Mouse (Mus musculus) neural tube, embryonic 15.5 days (tissue): ENCODE measurements around the gene Bean1. TPM values are rescaled to one million over a fixed set of nuclear protein-coding genes. Genes with fewer than 3 reads are reported as not detected.
A peak's percentile ranks its signal among the peaks of the same experiment; 100 is the strongest.

Source experiments
- ATAC-seq: fragments of 200-750 bp; cut with Nextera tagmentation; 2 replicates; pipeline ENCODE4 v1.8.0; 2017; ENCODE audit warnings: mild to moderate bottlenecking, moderate TSS enrichment, moderate library complexity; ENCODE audit not compliant: low FRiP score
- H3K27ac ChIP-seq: fragments of 300-500 bp; sonication (generic); replicated peaks from 2 replicates; pipeline ENCODE4 v1.5.1; 2015; ENCODE audit warnings: mild to moderate bottlenecking, inconsistent platforms
- H3K27me3 ChIP-seq: fragments of 300-500 bp; sonication (generic); replicated peaks from 2 replicates; pipeline ENCODE4 v1.6.1; 2015; ENCODE audit warnings: inconsistent platforms
- H3K36me3 ChIP-seq: fragments of 300-500 bp; sonication (generic); 2 replicates; pipeline ENCODE4 v1.6.1; 2015; ENCODE audit warnings: inconsistent platforms
- H3K4me1 ChIP-seq: fragments of 300-500 bp; sonication (generic); 2 replicates; pipeline ENCODE4 v1.6.1; 2015; ENCODE audit warnings: inconsistent platforms
- H3K4me2 ChIP-seq: fragments of 300-500 bp; sonication (generic); 2 replicates; pipeline ENCODE4 v1.6.1; 2015; ENCODE audit warnings: inconsistent platforms, mild to moderate bottlenecking, moderate library complexity
- H3K4me3 ChIP-seq: fragments of 300-500 bp; sonication (generic); replicated peaks from 2 replicates; pipeline ENCODE4 v1.5.1; 2015; ENCODE audit warnings: mild to moderate bottlenecking, inconsistent platforms
- H3K9ac ChIP-seq: fragments of 300-500 bp; sonication (generic); replicated peaks from 2 replicates; pipeline ENCODE4 v1.6.1; 2015; ENCODE audit warnings: mild to moderate bottlenecking, inconsistent platforms
- H3K9me3 ChIP-seq: fragments of 300-500 bp; sonication (generic); replicated peaks from 2 replicates; pipeline ENCODE4 v1.6.1; 2016; ENCODE audit warnings: inconsistent platforms
- WGBS: fragments of 180-500 bp; shearing (Covaris S2); methylation state at CpG from one replicate; pipeline ENCODE4 v1.1.7; 2015; ENCODE audit warnings: mixed read lengths; 5-methylcytosine and 5-hydroxymethylcytosine counted together
- polyA plus RNA-seq: library from polyadenylated mRNA; unstranded; fragments of >200 nt; fragmentation: Nextera tagmentation; extraction: Ambion mirVana; gene quantifications from 2 replicates; pipeline ENCODE4 v1.2.1, GENCODE M21; 2015

Bean1 gene
- polyA plus RNA-seq: 9.0 and 9.8 TPM in 2 replicates

- 1% methylated on average over 71 of the region's 87 CpGs for WGBS
- peak within 1 kb of the TSS; percentile 93 for H3K4me2 ChIP-seq
- H3K4me1 ChIP-seq: peaks cover 27% of the 10 kb centered on the region
- H3K9ac ChIP-seq: peak within 1 kb of the TSS; percentile 80
- peak within 1 kb of the TSS; percentile 71 for H3K4me3 ChIP-seq
- peak; percentile 87 for ATAC-seq
- H3K27me3 ChIP-seq: peaks cover 19% of the 10 kb centered on the region
- H3K36me3 ChIP-seq: no peaks in the 10 kb centered on the region
- H3K27ac ChIP-seq: peak within 1 kb of the TSS; percentile 63
- H3K9me3 ChIP-seq: no peaks in the 10 kb centered on the region
Observed at GRCm38 (mm10) chr8:104170118-104171049, at the start of gene Bean1. Gene Bean1 (plus strand): TSS chr8:104170442.

DNA sequence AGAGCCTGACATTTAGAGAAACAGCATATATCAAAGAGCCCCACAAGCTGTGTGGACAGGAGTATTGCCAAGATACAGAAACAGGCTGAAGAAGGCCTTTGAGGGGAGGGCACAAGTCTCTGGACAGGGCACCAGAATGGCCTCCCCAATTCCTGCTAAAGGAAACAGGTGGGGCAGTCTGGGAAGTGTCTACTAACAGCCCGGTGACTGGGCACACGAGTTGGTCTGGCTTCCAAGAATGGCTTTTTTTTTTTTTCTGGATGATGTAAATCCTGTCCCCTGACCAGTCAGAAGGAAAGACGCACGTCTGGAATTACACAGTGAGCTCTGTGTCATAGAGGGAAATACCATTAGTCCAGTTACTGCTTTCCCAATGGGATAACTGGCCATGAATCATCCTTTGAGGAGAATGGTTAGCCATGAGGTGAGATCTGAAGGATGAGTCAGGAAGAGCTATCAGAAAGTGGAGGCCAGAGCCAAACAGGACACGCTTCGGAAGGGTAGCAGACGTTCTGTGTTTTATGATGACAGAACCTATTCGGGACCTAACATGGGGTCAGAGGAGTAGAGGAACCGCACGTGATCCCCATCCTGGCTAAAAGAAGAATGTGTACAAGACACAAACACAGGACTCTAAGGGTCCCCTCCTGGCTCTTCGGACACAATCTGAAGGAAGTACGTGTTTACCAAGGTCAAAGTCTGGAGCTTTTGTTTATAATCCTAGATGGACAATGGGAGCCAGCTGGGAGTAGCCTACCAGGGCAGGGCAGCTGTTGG, 48.4 kb upstream of the Bean1 start:
- WGBS: 85% methylated on average over 12 of the region's 12 CpGs
- H3K9ac ChIP-seq: no peak overlapping the region

DNA sequence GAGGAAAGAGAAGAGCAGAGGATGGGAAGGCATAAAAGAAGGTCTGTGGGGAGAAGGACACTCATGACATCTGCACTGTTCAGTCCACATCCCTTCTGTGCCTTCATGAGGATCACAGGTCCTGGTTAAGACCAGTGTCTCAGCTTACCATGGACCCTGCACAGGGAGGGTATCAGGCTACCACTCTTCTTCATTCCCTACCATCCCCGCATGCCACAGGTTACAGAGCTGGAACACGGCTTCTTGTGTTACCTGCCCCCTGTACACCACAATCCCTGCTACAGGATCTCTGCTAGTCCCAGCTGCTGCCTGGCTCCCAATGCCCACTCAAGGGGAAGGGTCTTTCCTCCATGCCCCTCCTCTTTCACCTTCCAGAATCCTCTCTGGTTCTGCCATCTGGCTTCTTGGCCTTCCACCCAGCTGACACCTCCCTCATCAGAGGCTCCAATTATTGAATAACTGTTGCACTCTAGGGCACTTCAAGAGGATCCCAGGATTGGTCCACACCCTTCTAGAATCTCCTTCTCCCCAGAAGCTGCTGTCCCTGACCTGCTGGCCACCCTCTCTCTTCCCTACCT, 47.1 kb upstream of the Bean1 start:
- 96% methylated on average over 2 of the region's 2 CpGs for WGBS
- no peak overlapping the region for H3K4me2 ChIP-seq
- no peaks in the 10 kb centered on the region for H3K9me3 ChIP-seq

More for the DNA sequence above, 48.4 kb upstream of the Bean1 start:
- Histone ChIP-seq H3K4me3 (no peak overlapping the region), H3K27ac (no peak overlapping the region), H3K36me3 (no peaks in the 10 kb centered on the region), H3K9me3 (no peaks in the 10 kb centered on the region), H3K27me3 (no peaks in the 10 kb centered on the region), H3K4me1 (no peaks in the 10 kb centered on the region), H3K4me2 (no peak overlapping the region)
- ATAC-seq: no peak

GRCm38 (mm10) chr8:104124534-104124933, 45.7 kb upstream of the Bean1 start:
- Histone ChIP-seq H3K27ac (no peak overlapping the region), H3K4me3 (no peak overlapping the region), H3K9ac (no peak overlapping the region), H3K4me2 (no peak overlapping the region), H3K9me3 (no peaks in the 10 kb centered on the region), H3K36me3 (no peaks in the 10 kb centered on the region), H3K4me1 (no peaks in the 10 kb centered on the region), H3K27me3 (no peaks in the 10 kb centered on the region)
- no peak for ATAC-seq
- WGBS: 85% methylated on average over 5 of the region's 5 CpGs

More for the DNA sequence above, 47.1 kb upstream of the Bean1 start:
- no peak for ATAC-seq
- Histone ChIP-seq H3K27me3 (no peaks in the 10 kb centered on the region), H3K27ac (no peak overlapping the region), H3K4me3 (no peak overlapping the region), H3K36me3 (no peaks in the 10 kb centered on the region), H3K4me1 (no peaks in the 10 kb centered on the region), H3K9ac (no peak overlapping the region)

DNA sequence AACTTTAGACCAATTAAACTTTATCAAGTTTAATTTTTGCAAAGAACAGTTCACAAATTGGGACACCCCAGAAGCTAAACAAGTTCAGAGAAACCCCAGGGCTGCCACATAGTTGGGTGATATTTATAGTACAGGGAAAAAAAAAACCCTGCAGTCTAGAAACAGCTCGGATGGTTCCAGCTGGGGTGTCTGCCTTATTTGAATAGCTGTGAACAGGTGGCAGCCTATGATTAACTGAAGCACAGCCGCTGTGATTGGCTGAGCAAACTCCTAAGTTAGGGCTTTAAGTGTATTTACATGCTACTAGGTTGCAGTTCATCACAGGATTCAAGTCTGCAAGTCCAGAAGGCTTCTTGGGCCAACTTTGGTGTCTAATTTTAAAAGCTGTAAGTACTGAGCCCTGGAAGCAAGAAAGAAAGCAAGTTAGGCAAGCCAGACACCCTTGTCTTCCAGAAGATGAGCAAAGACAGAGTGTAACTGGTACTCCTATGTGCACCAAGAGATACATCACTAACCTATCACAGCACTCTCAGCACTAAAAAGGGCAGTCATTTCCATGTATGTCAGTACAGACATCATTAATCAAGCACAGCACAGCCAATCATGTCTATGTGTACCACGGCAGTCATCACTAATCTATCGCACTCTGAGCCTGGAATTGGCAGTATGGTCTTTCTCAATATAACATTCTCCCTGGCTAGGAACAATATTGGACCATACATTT, 42.9 kb upstream of the Bean1 start:
- Histone ChIP-seq H3K4me2 (no peak overlapping the region), H3K9me3 (no peaks in the 10 kb centered on the region), H3K4me3 (no peak overlapping the region), H3K27me3 (no peaks in the 10 kb centered on the region), H3K27ac (no peak overlapping the region), H3K36me3 (no peaks in the 10 kb centered on the region), H3K4me1 (no peaks in the 10 kb centered on the region), H3K9ac (no peak overlapping the region)
- ATAC-seq: no peak
- 68% methylated on average over 4 of the region's 4 CpGs for WGBS

GRCm38 (mm10) chr8:104130916-104131315, 39.3 kb upstream of the Bean1 start:
- H3K4me1 ChIP-seq: no peaks in the 10 kb centered on the region
- H3K4me3 ChIP-seq: no peak overlapping the region
- no peaks in the 10 kb centered on the region for H3K36me3 ChIP-seq
- no peaks in the 10 kb centered on the region for H3K27me3 ChIP-seq
- 95% methylated on average over 9 of the region's 9 CpGs for WGBS
- no peak for ATAC-seq
- H3K27ac ChIP-seq: no peak overlapping the region
- no peak overlapping the region for H3K9ac ChIP-seq
- H3K4me2 ChIP-seq: no peak overlapping the region
- H3K9me3 ChIP-seq: no peaks in the 10 kb centered on the region

GRCm38 (mm10) chr8:104131414-104131975, 38.7 kb upstream of the Bean1 start:
- Histone ChIP-seq H3K27ac (no peak overlapping the region), H3K9me3 (no peaks in the 10 kb centered on the region), H3K4me2 (no peak overlapping the region), H3K36me3 (no peaks in the 10 kb centered on the region), H3K4me3 (no peak overlapping the region), H3K27me3 (no peaks in the 10 kb centered on the region), H3K9ac (no peak overlapping the region), H3K4me1 (no peaks in the 10 kb centered on the region)
- no peak for ATAC-seq
- 74% methylated on average over 7 of the region's 7 CpGs for WGBS

GRCm38 (mm10) chr8:104134521-104134920, 35.7 kb upstream of the Bean1 start:
- no peaks in the 10 kb centered on the region for H3K27me3 ChIP-seq
- H3K9me3 ChIP-seq: no peaks in the 10 kb centered on the region
- H3K4me2 ChIP-seq: no peak overlapping the region
- WGBS: 96% methylated on average over 8 of the region's 8 CpGs
- no peaks in the 10 kb centered on the region for H3K36me3 ChIP-seq
- H3K27ac ChIP-seq: no peak overlapping the region
- no peak overlapping the region for H3K9ac ChIP-seq
- no peaks in the 10 kb centered on the region for H3K4me1 ChIP-seq
- H3K4me3 ChIP-seq: no peak overlapping the region
- ATAC-seq: no peak

DNA sequence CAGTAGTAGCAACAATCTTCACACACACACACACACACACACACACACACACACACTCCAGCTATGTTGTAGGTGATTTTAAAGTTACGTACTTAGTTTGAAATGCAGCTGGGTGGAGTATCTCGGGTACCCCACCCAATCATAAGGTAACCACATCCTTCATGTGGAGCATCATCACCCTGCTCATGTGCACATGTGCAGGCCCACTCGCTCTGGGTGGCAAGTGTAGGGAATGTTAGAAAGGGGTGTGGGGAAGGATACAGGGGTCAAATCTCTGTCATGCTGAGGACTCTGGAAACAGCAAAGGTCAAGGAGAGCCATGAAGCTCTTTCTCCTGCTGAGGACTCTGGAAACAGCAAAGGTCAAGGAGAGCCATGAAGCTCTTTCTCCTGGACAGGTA, 34.0 kb upstream of the Bean1 start:
- H3K9me3 ChIP-seq: no peaks in the 10 kb centered on the region
- no peaks in the 10 kb centered on the region for H3K27me3 ChIP-seq
- no peak overlapping the region for H3K9ac ChIP-seq
- H3K4me2 ChIP-seq: no peak overlapping the region
- ATAC-seq: no peak
- H3K27ac ChIP-seq: no peak overlapping the region
- no peaks in the 10 kb centered on the region for H3K36me3 ChIP-seq
- H3K4me3 ChIP-seq: no peak overlapping the region
- 94% methylated on average over 3 of the region's 3 CpGs for WGBS
- no peaks in the 10 kb centered on the region for H3K4me1 ChIP-seq

DNA sequence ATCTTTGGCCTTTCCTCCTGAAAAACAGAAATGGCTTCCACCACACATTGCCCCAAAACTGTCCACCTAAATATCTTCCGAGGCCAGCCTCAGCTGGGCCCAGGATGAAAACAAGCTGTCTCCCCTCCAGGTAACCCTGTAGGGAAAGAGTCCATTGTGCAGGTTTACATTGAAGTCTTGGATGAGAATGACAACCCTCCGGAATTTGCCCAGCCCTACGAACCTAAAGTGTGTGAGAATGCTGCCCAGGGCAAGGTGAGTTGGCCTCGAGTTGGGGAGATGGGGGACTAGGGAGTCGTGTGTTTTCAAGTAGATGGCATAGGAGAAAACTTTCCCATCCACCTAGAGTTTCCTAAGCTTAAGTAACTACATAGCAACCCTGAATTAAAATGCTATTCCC, 32.6 kb upstream of the Bean1 start:
- Histone ChIP-seq H3K27me3 (no peaks in the 10 kb centered on the region), H3K27ac (no peak overlapping the region), H3K4me2 (no peak overlapping the region), H3K36me3 (no peaks in the 10 kb centered on the region), H3K4me3 (no peak overlapping the region), H3K4me1 (no peaks in the 10 kb centered on the region), H3K9me3 (no peaks in the 10 kb centered on the region), H3K9ac (no peak overlapping the region)
- 89% methylated on average over 5 of the region's 5 CpGs for WGBS
- no peak for ATAC-seq

- no peak for ATAC-seq
- 92% methylated on average over 13 of the region's 13 CpGs for WGBS
- Histone ChIP-seq H3K4me2 (no peak overlapping the region), H3K36me3 (no peaks in the 10 kb centered on the region), H3K9me3 (no peaks in the 10 kb centered on the region), H3K9ac (no peak overlapping the region), H3K4me3 (no peak overlapping the region), H3K27ac (no peak overlapping the region), H3K27me3 (no peaks in the 10 kb centered on the region), H3K4me1 (no peaks in the 10 kb centered on the region)
Observed at GRCm38 (mm10) chr8:104140611-104141010, 29.6 kb upstream of the Bean1 start.
